Mouse (Mus musculus): Measurements from ENCODE around the gene Zfp629.

Zfp629 gene

DNA sequence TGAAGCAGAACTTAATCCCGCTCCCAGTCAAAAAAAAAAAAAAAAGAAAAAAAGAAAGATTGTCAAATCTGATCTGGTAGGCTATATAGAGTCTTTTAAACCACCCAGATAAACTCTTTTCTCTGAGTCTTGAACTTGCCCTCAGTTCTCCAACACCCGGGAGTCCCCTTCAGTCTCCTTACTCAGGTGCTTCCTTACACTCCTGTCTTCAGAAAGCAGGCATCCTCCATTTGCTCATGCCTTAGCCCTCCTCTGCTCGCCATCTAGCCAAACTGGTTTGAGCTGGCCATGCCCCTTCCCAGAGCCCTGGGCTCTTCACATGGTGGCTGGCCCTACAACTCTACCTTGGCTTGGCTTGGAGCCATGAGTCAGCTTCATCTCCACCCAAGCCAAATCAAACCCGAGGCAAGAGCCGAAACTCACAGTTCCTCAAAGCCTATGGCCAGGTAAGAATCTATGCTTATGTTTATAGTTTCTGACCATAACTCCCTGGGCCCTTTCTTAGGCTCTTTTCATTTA is 54.2 kb downstream of the Zfp629 start, which contains the start of gene Tmem265:
Gene Tmem265 (plus strand): TSS at position 51 of the 519 bp plus-strand sequence.
- DNase-seq (ENCODE audit: low spot score): no peak

DNA sequence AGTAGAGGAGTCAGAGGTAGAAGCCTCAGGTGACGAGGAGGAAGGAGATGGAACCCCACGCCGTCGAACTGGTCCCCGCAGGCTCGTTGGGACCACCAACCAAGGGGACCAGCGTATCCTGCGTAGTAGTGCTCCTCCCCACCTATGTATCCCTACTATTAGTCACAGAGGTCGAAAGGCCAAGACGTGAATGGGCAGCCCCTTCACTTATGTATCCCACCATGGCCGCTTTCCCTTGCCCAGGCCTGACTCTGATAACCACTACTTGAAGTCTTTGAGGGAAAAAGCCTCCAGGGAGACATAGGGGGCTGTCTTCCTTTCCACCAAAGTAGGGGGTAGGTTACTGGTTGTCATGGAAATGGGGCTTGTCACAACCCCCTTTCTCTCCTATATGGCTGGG is 55.0 kb downstream of the Zfp629 start:
- no peak for DNase-seq (ENCODE audit: low spot score)
